Comparison of ENCODE assay signal across 16 mouse cellular contexts in the genomic region with DNA sequence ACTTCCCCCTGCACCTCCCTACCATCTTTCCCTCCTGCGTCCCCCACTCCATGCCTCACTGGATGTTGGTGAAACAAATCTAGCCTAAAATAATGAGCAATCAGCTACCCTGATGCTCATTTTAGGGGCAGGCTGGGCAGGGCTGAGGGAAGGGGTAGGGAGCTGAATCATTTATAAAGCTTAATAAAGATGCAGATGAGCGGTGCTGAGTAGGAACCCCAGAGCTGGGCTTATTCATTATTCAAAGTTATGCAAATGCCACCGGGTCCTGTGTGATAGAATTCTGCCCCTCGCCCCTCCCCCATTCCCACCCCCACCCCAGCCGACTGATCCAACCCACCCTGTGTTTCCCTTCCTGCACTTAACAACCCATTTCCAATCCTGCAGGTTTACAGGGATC. TPM values are rescaled to one million over a fixed set of nuclear protein-coding genes. Genes with fewer than 3 reads are reported as not detected.
DNase-seq lines count a peak whose midpoint lies in the region; ATAC-seq and TF ChIP-seq lines count a peak whose summit lies in the region.
"Had no signal": no experiment of that assay in that cellular context is flagged by ENCODE, and none has a peak within 500 bp of the region (broad histone marks: within the 10 kb centered on the region; RNA-seq: fewer than 3 reads in every experiment).

No protein-coding gene starts in this region.

- no peak for DNase-seq in embryonic facial prominence, embryonic 11.5 days (ENCODE audit: low spot score)
- no peak for DNase-seq in embryonic facial prominence, embryonic 10.5 days (ENCODE audit: low spot score)
- DNase-seq in neural tube, embryonic 10.5 days (ENCODE audit: extremely low spot score, low spot score): no peak
- no peak for DNase-seq in frontal cortex, postnatal 14 days (ENCODE audit: low spot score in 2 of 2)
- DNase-seq in gastrocnemius, postnatal 36 days: no peak
- DNase-seq: adrenal gland, adult 8-10 months; cerebellum, adult 9-11 months; gastrocnemius, postnatal 14 days; kidney, adult 11 months had no signal

- no peak for TF ChIP-seq POLR2A in olfactory bulb, adult 2 months (IDR thresholded peaks at IDR 0.05; ENCODE audit: insufficient read depth, low read depth, low read length)

- no peaks in the 10 kb centered on the region for H3K9me3 ChIP-seq in embryonic facial prominence, embryonic 11.5 days (replicated peaks; ENCODE audit: control insufficient read depth, low read length)
- 0 out of 2 replicates have a peak, but pooled peaks cover 4% of the 10 kb centered on the region for H3K9me3 ChIP-seq in embryonic facial prominence, embryonic 10.5 days
- H3K9me3 ChIP-seq in neural tube, embryonic 12.5 days: no peaks in the 10 kb centered on the region
- H3K9me3 ChIP-seq in hindbrain, embryonic 16.5 days (ENCODE audit: control insufficient read depth, low read length): no peaks in the 10 kb centered on the region
- H3K9me3 ChIP-seq: lung, embryonic 15.5 days had no signal

- 56% methylated on average over 5 of the region's 5 CpGs for WGBS in embryonic facial prominence, embryonic 11.5 days
- 65% methylated on average over 5 of the region's 5 CpGs for WGBS in embryonic facial prominence, embryonic 10.5 days
- WGBS in neural tube, embryonic 12.5 days: 38% methylated on average over 5 of the region's 5 CpGs
- 26% methylated on average over 5 of the region's 5 CpGs for WGBS in hindbrain, embryonic 16.5 days
- WGBS in olfactory bulb, adult 2 months: 22% methylated on average over 5 of the region's 5 CpGs

- H3K4me2 ChIP-seq in embryonic facial prominence, embryonic 11.5 days (ENCODE audit: low read depth, low read length): no peak overlapping the region
- H3K4me2 ChIP-seq in neural tube, embryonic 12.5 days (replicated peaks): no peak overlapping the region
- no peak overlapping the region for H3K4me2 ChIP-seq in hindbrain, embryonic 16.5 days (ENCODE audit: low read length)
- H3K4me2 ChIP-seq: lung, embryonic 15.5 days had no signal

- H3K4me3 ChIP-seq in embryonic facial prominence, embryonic 11.5 days (ENCODE audit: low read depth, low read length): no peak overlapping the region
- H3K4me3 ChIP-seq in embryonic facial prominence, embryonic 10.5 days: no peak overlapping the region
- H3K4me3 ChIP-seq in neural tube, embryonic 12.5 days: no peak overlapping the region
- H3K4me3 ChIP-seq in hindbrain, embryonic 16.5 days (ENCODE audit: low read length): no peak overlapping the region
- no peak overlapping the region for H3K4me3 ChIP-seq in olfactory bulb, adult 2 months (ENCODE audit: insufficient read depth, low read depth, low read length)
- H3K4me3 ChIP-seq: lung, embryonic 15.5 days had no signal

- no peak overlapping the region for H3K27ac ChIP-seq in embryonic facial prominence, embryonic 11.5 days (replicated peaks; ENCODE audit: low read depth, low read length)
- no peak overlapping the region for H3K27ac ChIP-seq in embryonic facial prominence, embryonic 10.5 days (replicated peaks)
- H3K27ac ChIP-seq in neural tube, embryonic 12.5 days: no peak overlapping the region
- H3K27ac ChIP-seq in hindbrain, embryonic 16.5 days (ENCODE audit: low read depth, low read length): no peak overlapping the region
- H3K27ac ChIP-seq in olfactory bulb, adult 2 months (ENCODE audit: insufficient read depth, low read depth, low read length): peak overlapping the region; percentile 93

- intact Hi-C loops in gastrocnemius, postnatal 36 days (cut with DNase I): no loop called here

- no peaks in the 10 kb centered on the region for H3K27me3 ChIP-seq in embryonic facial prominence, embryonic 11.5 days (ENCODE audit: control insufficient read depth, insufficient read depth, low read length)
- peaks cover 62% of the 10 kb centered on the region for H3K27me3 ChIP-seq in embryonic facial prominence, embryonic 10.5 days (replicated peaks; ENCODE audit: low read depth, poor library complexity, severe bottlenecking)
- H3K27me3 ChIP-seq in neural tube, embryonic 12.5 days (replicated peaks): peaks cover 37% of the 10 kb centered on the region
- no peaks in the 10 kb centered on the region for H3K27me3 ChIP-seq in hindbrain, embryonic 16.5 days (replicated peaks; ENCODE audit: control insufficient read depth, insufficient read depth, low read length)
- H3K27me3 ChIP-seq: CH12.LX; lung, embryonic 15.5 days had no signal

- H3K9ac ChIP-seq in embryonic facial prominence, embryonic 11.5 days (replicated peaks; ENCODE audit: low read length): no peak overlapping the region
- no peak overlapping the region for H3K9ac ChIP-seq in neural tube, embryonic 12.5 days
- H3K9ac ChIP-seq in hindbrain, embryonic 16.5 days (ENCODE audit: low read depth, low read length): no peak overlapping the region
- H3K9ac ChIP-seq: lung, embryonic 15.5 days had no signal

- ATAC-seq in embryonic facial prominence, embryonic 11.5 days (replicated peaks; ENCODE audit: insufficient number of reproducible peaks, low FRiP score, low TSS enrichment, low read depth): 0 out of 2 replicates have a peak, but pooled peaks have one; percentile 35
- ATAC-seq in neural tube, embryonic 12.5 days (ENCODE audit: low FRiP score, low read depth): peak; percentile 46; the same call in 1 of the 2 replicates
- 0 out of 2 replicates have a peak, but pooled peaks have one; percentile 18 for ATAC-seq in hindbrain, embryonic 16.5 days

- no peak for TF ChIP-seq CTCF in olfactory bulb, adult 2 months (IDR thresholded peaks at IDR 0.05; ENCODE audit: insufficient read depth, low read depth, low read length)

- peaks cover 4% of the 10 kb centered on the region for H3K4me1 ChIP-seq in embryonic facial prominence, embryonic 11.5 days (ENCODE audit: control insufficient read depth, insufficient read depth, low read length)
- H3K4me1 ChIP-seq in embryonic facial prominence, embryonic 10.5 days: peaks cover 42% of the 10 kb centered on the region
- H3K4me1 ChIP-seq in neural tube, embryonic 12.5 days: peaks cover 41% of the 10 kb centered on the region
- peaks cover 49% of the 10 kb centered on the region for H3K4me1 ChIP-seq in hindbrain, embryonic 16.5 days (ENCODE audit: control insufficient read depth, insufficient read depth, low read depth, low read length)
- H3K4me1 ChIP-seq in olfactory bulb, adult 2 months (ENCODE audit: control insufficient read depth, insufficient read depth, low read length): peaks cover 50% of the 10 kb centered on the region

- no peaks in the 10 kb centered on the region for H3K36me3 ChIP-seq in embryonic facial prominence, embryonic 11.5 days (replicated peaks; ENCODE audit: control insufficient read depth, insufficient read depth, low read depth, low read length)
- no peaks in the 10 kb centered on the region for H3K36me3 ChIP-seq in embryonic facial prominence, embryonic 10.5 days (replicated peaks)
- no peaks in the 10 kb centered on the region for H3K36me3 ChIP-seq in neural tube, embryonic 12.5 days
- no peaks in the 10 kb centered on the region for H3K36me3 ChIP-seq in hindbrain, embryonic 16.5 days (ENCODE audit: control insufficient read depth, insufficient read depth, low read length)
- H3K36me3 ChIP-seq: lung, embryonic 15.5 days had no signal

RNA-seq across cellular contexts. Expression of gene Pipox, which starts 18.6 kb away (rescaled TPM):
- polyA plus RNA-seq in embryonic facial prominence, embryonic 11.5 days (2014; fragmentation: Nextera tagmentation; extraction: Ambion mirVana): 2.7 and 3.0 TPM in 2 replicates
- polyA plus RNA-seq in embryonic facial prominence, embryonic 10.5 days (2016; fragmentation: Nextera tagmentation; extraction: Ambion mirVana): 2.1 and 2.7 TPM in 2 replicates
- polyA plus RNA-seq in neural tube, embryonic 12.5 days (2016; fragmentation: Nextera tagmentation; extraction: Ambion mirVana): 2.7 and 4.7 TPM in 2 replicates
- polyA plus RNA-seq in hindbrain, embryonic 16.5 days (2015; fragmentation: Nextera tagmentation; extraction: Ambion mirVana): 5.9 and 7.7 TPM in 2 replicates
- not detected in 2 replicates for polyA plus RNA-seq in olfactory bulb, adult 2 months (2012; ENCODE audit: insufficient read depth, insufficient read length, low replicate concordance, missing spikeins)
- total RNA-seq in gastrocnemius, postnatal 36 days (2021): not detected
- total RNA-seq: megakaryocyte, adult 5-6 weeks had no signal

RNA-seq across cellular contexts. Expression of gene Sez6, which starts 55.3 kb away (rescaled TPM):
- 1.5 and 2.1 TPM in 2 replicates for polyA plus RNA-seq in embryonic facial prominence, embryonic 11.5 days (2014; fragmentation: Nextera tagmentation; extraction: Ambion mirVana)
- 2.3 and 2.5 TPM in 2 replicates for polyA plus RNA-seq in embryonic facial prominence, embryonic 10.5 days (2016; fragmentation: Nextera tagmentation; extraction: Ambion mirVana)
- polyA plus RNA-seq in neural tube, embryonic 12.5 days (2016; fragmentation: Nextera tagmentation; extraction: Ambion mirVana): 48.5 and 51.4 TPM in 2 replicates
- 132 and 156 TPM in 2 replicates for polyA plus RNA-seq in hindbrain, embryonic 16.5 days (2015; fragmentation: Nextera tagmentation; extraction: Ambion mirVana)
- 109 TPM in 1 of 2 replicates, not detected in the other for polyA plus RNA-seq in olfactory bulb, adult 2 months (2012; ENCODE audit: insufficient read depth, insufficient read length, low replicate concordance, missing spikeins)
- under 1 TPM in 1 of 2 experiments, not detected in 1; 0.10 TPM for total RNA-seq in gastrocnemius, postnatal 36 days (2021)
- total RNA-seq: liver, adult 2 months; megakaryocyte, adult 5-6 weeks had no signal
- polyA plus RNA-seq: liver, adult 2 months had no signal

Comparison
In these comparisons a context has a peak if more than half of its experiments do, and no peak if none do; other contexts are left out.
1. RNA of gene Sez6, which starts 55.3 kb away (polyA plus RNA-seq): 132 to 156 TPM in hindbrain, embryonic 16.5 days, 109 TPM in olfactory bulb, adult 2 months and 48.5 to 51.4 TPM in neural tube, embryonic 12.5 days; 2.3 to 2.5 TPM in embryonic facial prominence, embryonic 10.5 days and 1.5 to 2.1 TPM in embryonic facial prominence, embryonic 11.5 days; every median in the first group is over 10 times any median in the second.
2. Peak in every context shown above with its lines, with median percentiles within 50 percentile points of each other: ATAC-seq.